Mouse (Mus musculus) midbrain, postnatal 0 days (tissue): ENCODE results near the gene Rplp2. TPM values are rescaled to one million over a fixed set of nuclear protein-coding genes. Genes with fewer than 3 reads are reported as not detected.

Source experiments
- ATAC-seq: fragments of 200-750 bp; cut with Nextera tagmentation; 2 replicates; pipeline ENCODE4 v1.8.0; 2017; ENCODE audit warnings: moderate number of reproducible peaks, mild to moderate bottlenecking, moderate TSS enrichment, moderate library complexity; ENCODE audit not compliant: low FRiP score
- DNase-seq: peaks from one replicate; pipeline ENCODE4 v3.0.0-alpha.2; 2015; ENCODE audit warnings: low spot score
- H3K27ac ChIP-seq: fragments of 300-500 bp; sonication (generic); 2 replicates; pipeline ENCODE4 v1.5.1; 2014; ENCODE audit warnings: low read depth, mild to moderate bottlenecking, low read length, mixed read lengths
- H3K27me3 ChIP-seq: fragments of 300-500 bp; sonication (generic); 2 replicates; pipeline ENCODE4 v1.6.1; 2014; ENCODE audit warnings: low read length, control low read depth, mixed read lengths; ENCODE audit not compliant: insufficient read depth
- H3K36me3 ChIP-seq: fragments of 300-500 bp; sonication (generic); 2 replicates; pipeline ENCODE4 v1.6.1; 2014; ENCODE audit warnings: low read length, control low read depth, mixed read lengths; ENCODE audit not compliant: insufficient read depth
- H3K4me1 ChIP-seq: fragments of 300-500 bp; sonication (generic); 2 replicates; pipeline ENCODE4 v1.6.1; 2014; ENCODE audit warnings: mild to moderate bottlenecking, control low read depth, antibody characterized with exemption, low read length, mixed read lengths; ENCODE audit not compliant: insufficient read depth
- H3K4me2 ChIP-seq: fragments of 300-500 bp; sonication (generic); 2 replicates; pipeline ENCODE4 v1.6.1; 2014; ENCODE audit warnings: low read depth, mild to moderate bottlenecking, low read length, mixed read lengths; ENCODE audit not compliant: poor library complexity, severe bottlenecking
- H3K4me3 ChIP-seq: fragments of 300-500 bp; sonication (generic); 2 replicates; pipeline ENCODE4 v1.5.1; 2014; ENCODE audit warnings: low read depth, mild to moderate bottlenecking, low read length, moderate library complexity
- H3K9ac ChIP-seq: fragments of 300-500 bp; sonication (generic); replicated peaks from 2 replicates; pipeline ENCODE4 v1.6.1; 2014; ENCODE audit warnings: mild to moderate bottlenecking, low read length, moderate library complexity, mixed read lengths; ENCODE audit not compliant: poor library complexity, severe bottlenecking
- H3K9me3 ChIP-seq: fragments of 300-500 bp; sonication (generic); 2 replicates; pipeline ENCODE4 v1.6.1; 2016; ENCODE audit warnings: low read length, control low read depth
- CTCF ChIP-seq: IDR thresholded peaks from 2 replicates; pipeline ENCODE4 v1.5.1; 2016; ENCODE audit warnings: antibody characterized with exemption, mild to moderate bottlenecking
- WGBS: fragments of 180-500 bp; shearing (Covaris S2); extraction: QIAGEN DNeasy Blood & Tissue Kit; methylation state at CpG from one replicate; pipeline ENCODE4 v1.1.7; 2014; 5-methylcytosine and 5-hydroxymethylcytosine counted together
- polyA plus RNA-seq: library from polyadenylated mRNA; unstranded; fragments of >200 nt; fragmentation: Nextera tagmentation; extraction: Ambion mirVana; gene quantifications from 2 replicates; pipeline ENCODE4 v1.2.1, GENCODE M21; 2015
- total RNA-seq: library from RNA; depleted of rRNA; stranded (reverse); fragments of >200 nt; gene quantifications from 2 replicates; pipeline ENCODE4 v1.2.3, GENCODE M21; 2014

Rplp2 gene
- total and polyA plus RNA-seq, 2 experiments from 2014 or later = 180 to 852 TPM

- H3K9ac ChIP-seq = no peak overlapping the region
- peaks cover 42% of the 10 kb centered on the region for H3K36me3 ChIP-seq
- H3K27me3 ChIP-seq = no peaks in the 10 kb centered on the region
- H3K4me2 ChIP-seq = peak overlapping the region; percentile 85
- peaks cover 21% of the 10 kb centered on the region for H3K4me1 ChIP-seq
- DNase-seq (no peak), ATAC-seq (peak; percentile 18; the same call in 1 of the 2 replicates)
- 64% methylated on average over 9 of the region's 9 CpGs for WGBS
- H3K9me3 ChIP-seq = no peaks in the 10 kb centered on the region
- H3K4me3 ChIP-seq = peak overlapping the region; percentile 57
- peak overlapping the region; percentile 81; the same call in 1 of the 2 replicates for H3K27ac ChIP-seq
- TF ChIP-seq CTCF = no peak
Measured at GRCm38 (mm10) chr7:141429840-141430584, 17.2 kb upstream of the Rplp2 start.

GRCm38 (mm10) chr7:141430585-141431240 lies 16.5 kb upstream of the Rplp2 start:
- Histone ChIP-seq H3K36me3 (peaks cover 42% of the 10 kb centered on the region), H3K4me1 (peaks cover 24% of the 10 kb centered on the region), H3K9ac (no peak overlapping the region), H3K4me3 (no peak overlapping the region), H3K9me3 (no peaks in the 10 kb centered on the region), H3K27ac (no peak overlapping the region), H3K27me3 (no peaks in the 10 kb centered on the region), H3K4me2 (no peak overlapping the region)
- WGBS = 95% methylated on average over 9 of the region's 9 CpGs
- DNase-seq (no peak), ATAC-seq (no peak)
- no peak for TF ChIP-seq CTCF

GRCm38 (mm10) chr7:141431434-141432185 lies 15.6 kb upstream of the Rplp2 start:
- H3K27me3 ChIP-seq = no peaks in the 10 kb centered on the region
- H3K4me3 ChIP-seq = no peak overlapping the region
- no peak overlapping the region for H3K9ac ChIP-seq
- DNase-seq = no peak
- H3K27ac ChIP-seq = no peak overlapping the region
- H3K4me1 ChIP-seq = peaks cover 28% of the 10 kb centered on the region
- H3K4me2 ChIP-seq = no peak overlapping the region
- TF ChIP-seq CTCF = no peak
- WGBS = 94% methylated on average over 19 of the region's 19 CpGs
- no peak for ATAC-seq
- peaks cover 37% of the 10 kb centered on the region for H3K36me3 ChIP-seq
- no peaks in the 10 kb centered on the region for H3K9me3 ChIP-seq

GRCm38 (mm10) chr7:141432186-141432611 lies 15.0 kb upstream of the Rplp2 start:
- no peak for TF ChIP-seq CTCF

GRCm38 (mm10) chr7:141432741-141433516 lies 14.2 kb upstream of the Rplp2 start:
- no peak for ATAC-seq
- Histone ChIP-seq H3K27ac (no peak overlapping the region), H3K27me3 (no peaks in the 10 kb centered on the region), H3K9ac (peak overlapping the region; percentile 77), H3K4me2 (peak overlapping the region; percentile 92), H3K4me1 (peaks cover 28% of the 10 kb centered on the region), H3K9me3 (no peaks in the 10 kb centered on the region), H3K4me3 (peak overlapping the region; percentile 55; the same call in 1 of the 2 replicates), H3K36me3 (peaks cover 27% of the 10 kb centered on the region)
- no peak for TF ChIP-seq CTCF
- 82% methylated on average over 6 of the region's 6 CpGs for WGBS
- DNase-seq = no peak

More at GRCm38 (mm10) chr7:141432186-141432611, 15.0 kb upstream of the Rplp2 start:
- no peak overlapping the region for H3K4me2 ChIP-seq
- H3K36me3 ChIP-seq = peaks cover 31% of the 10 kb centered on the region
- no peak for DNase-seq
- H3K9me3 ChIP-seq = no peaks in the 10 kb centered on the region
- H3K27me3 ChIP-seq = no peaks in the 10 kb centered on the region
- H3K9ac ChIP-seq = no peak overlapping the region
- H3K27ac ChIP-seq = no peak overlapping the region
- no peak overlapping the region for H3K4me3 ChIP-seq
- ATAC-seq = no peak
- 91% methylated on average over 8 of the region's 8 CpGs for WGBS
- peaks cover 28% of the 10 kb centered on the region for H3K4me1 ChIP-seq
